Mouse (Mus musculus) embryonic facial prominence, embryonic 11.5 days (tissue): ENCODE data around the gene Sult1a1. TPM values are rescaled to one million over a fixed set of nuclear protein-coding genes. Genes with fewer than 3 reads are reported as not detected.

Experiments
- ATAC-seq: fragments of 200-750 bp; cut with Nextera tagmentation; replicated peaks from 2 replicates; pipeline ENCODE4 v1.8.0; 2017; ENCODE audit warnings: low read depth; ENCODE audit not compliant: insufficient number of reproducible peaks, low FRiP score, low TSS enrichment
- DNase-seq: peaks from one replicate; pipeline ENCODE4 v3.0.0-alpha.2; 2015; ENCODE audit warnings: low spot score
- H3K27ac ChIP-seq: fragments of 300-500 bp; sonication (generic); replicated peaks from 2 replicates; pipeline ENCODE4 v1.5.1; 2014; ENCODE audit warnings: mild to moderate bottlenecking, low read depth, low read length, control low read depth
- H3K27me3 ChIP-seq: fragments of 300-500 bp; sonication (generic); 2 replicates; pipeline ENCODE4 v1.6.1; 2014; ENCODE audit warnings: mild to moderate bottlenecking, low read length, moderate library complexity, mixed read lengths; ENCODE audit not compliant: control insufficient read depth, insufficient read depth
- H3K36me3 ChIP-seq: fragments of 300-500 bp; sonication (generic); replicated peaks from 2 replicates; pipeline ENCODE4 v1.6.1; 2014; ENCODE audit warnings: low read depth, mild to moderate bottlenecking, low read length, moderate library complexity, mixed read lengths; ENCODE audit not compliant: control insufficient read depth, insufficient read depth
- H3K4me1 ChIP-seq: fragments of 300-500 bp; sonication (generic); 2 replicates; pipeline ENCODE4 v1.6.1; 2014; ENCODE audit warnings: low read length, mixed read lengths; ENCODE audit not compliant: control insufficient read depth, insufficient read depth
- H3K4me2 ChIP-seq: fragments of 300-500 bp; sonication (generic); 2 replicates; pipeline ENCODE4 v1.6.1; 2014; ENCODE audit warnings: low read depth, mild to moderate bottlenecking, control low read depth, low read length, moderate library complexity
- H3K4me3 ChIP-seq: fragments of 300-500 bp; sonication (generic); 2 replicates; pipeline ENCODE4 v1.5.1; 2014; ENCODE audit warnings: low read depth, low read length, control low read depth
- H3K9ac ChIP-seq: fragments of 300-500 bp; sonication (generic); replicated peaks from 2 replicates; pipeline ENCODE4 v1.6.1; 2014; ENCODE audit warnings: mild to moderate bottlenecking, control low read depth, low read length
- H3K9me3 ChIP-seq: fragments of 300-500 bp; sonication (generic); replicated peaks from 2 replicates; pipeline ENCODE4 v1.6.1; 2016; ENCODE audit warnings: mild to moderate bottlenecking, low read length, inconsistent platforms, mixed read lengths; ENCODE audit not compliant: control insufficient read depth
- WGBS: fragments of 180-500 bp; shearing (Covaris S2); extraction: QIAGEN DNeasy Blood & Tissue Kit; methylation state at CpG from one replicate; pipeline ENCODE4 v1.1.7; 2014; 5-methylcytosine and 5-hydroxymethylcytosine counted together
- polyA plus RNA-seq: library from polyadenylated mRNA; unstranded; fragments of >200 nt; fragmentation: Nextera tagmentation; extraction: Ambion mirVana; gene quantifications from 2 replicates; pipeline ENCODE4 v1.2.1, GENCODE M21; 2014

The Sult1a1 gene
- 0.15 and 0.70 TPM in 2 replicates for polyA plus RNA-seq

- ATAC-seq, result no peak
- H3K27ac ChIP-seq, result no peak within 1 kb of the TSS
- no peak within 1 kb of the TSS for H3K4me2 ChIP-seq
- H3K9me3 ChIP-seq, result no peaks in the 10 kb centered on the region
- no peak within 1 kb of the TSS for H3K9ac ChIP-seq
- H3K4me3 ChIP-seq, result no peak within 1 kb of the TSS
- H3K4me1 ChIP-seq, result no peaks in the 10 kb centered on the region
- 77% methylated on average over 1 of the region's 1 CpGs for WGBS
- no peaks in the 10 kb centered on the region for H3K27me3 ChIP-seq
- H3K36me3 ChIP-seq, result 0 out of 2 replicates have a peak, but pooled peaks cover 4% of the 10 kb centered on the region
- no peak for DNase-seq
Observed at GRCm38 (mm10) chr7:126676207-126676606, at the start of gene Sult1a1. TSS of gene Sult1a1 (minus strand) at chr7:126676432.

GRCm38 (mm10) chr7:126725667-126726066 lies 49.4 kb upstream of the Sult1a1 start:
- ATAC-seq (no peak), DNase-seq (no peak)
- Histone ChIP-seq H3K27ac (no peak overlapping the region), H3K9ac (no peak overlapping the region), H3K4me1 (no peaks in the 10 kb centered on the region), H3K27me3 (no peaks in the 10 kb centered on the region), H3K9me3 (no peaks in the 10 kb centered on the region), H3K36me3 (no peaks in the 10 kb centered on the region), H3K4me2 (no peak overlapping the region), H3K4me3 (no peak overlapping the region)
- 84% methylated on average over 5 of the region's 5 CpGs for WGBS

- H3K4me1 ChIP-seq, result no peaks in the 10 kb centered on the region
- ATAC-seq, result no peak
- no peak overlapping the region for H3K4me3 ChIP-seq
- no peaks in the 10 kb centered on the region for H3K27me3 ChIP-seq
- DNase-seq, result no peak
- 75% methylated on average over 3 of the region's 3 CpGs for WGBS
- H3K36me3 ChIP-seq, result no peaks in the 10 kb centered on the region
- no peaks in the 10 kb centered on the region for H3K9me3 ChIP-seq
- H3K9ac ChIP-seq, result no peak overlapping the region
- no peak overlapping the region for H3K27ac ChIP-seq
- H3K4me2 ChIP-seq, result no peak overlapping the region
Observed at GRCm38 (mm10) chr7:126725077-126725476, 48.8 kb upstream of the Sult1a1 start.

DNA sequence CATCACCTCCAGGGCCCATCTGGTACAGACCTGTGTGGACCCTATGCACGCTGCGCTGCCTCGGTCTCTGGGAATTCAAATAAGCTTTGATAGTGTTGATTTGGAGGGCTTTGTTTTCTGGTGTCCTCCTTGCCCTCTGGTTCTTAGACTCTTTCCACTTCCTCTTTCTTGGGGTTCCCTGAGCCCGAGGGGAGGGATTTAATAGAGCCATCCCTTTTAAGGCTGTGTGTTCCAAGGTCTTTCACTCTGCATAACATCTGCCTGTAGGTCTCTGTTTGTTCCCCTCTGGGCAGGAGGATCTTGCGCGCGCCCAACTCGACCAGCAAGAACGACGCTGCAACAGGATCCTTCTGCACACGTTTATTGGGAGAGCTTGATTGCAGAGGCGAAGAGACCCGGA lies 45.4 kb upstream of the Sult1a1 start:
- H3K4me1 ChIP-seq, result no peaks in the 10 kb centered on the region
- no peak overlapping the region for H3K4me3 ChIP-seq
- H3K9me3 ChIP-seq, result no peaks in the 10 kb centered on the region
- DNase-seq (no peak), ATAC-seq (no peak)
- no peak overlapping the region for H3K27ac ChIP-seq
- 91% methylated on average over 13 of the region's 13 CpGs for WGBS
- H3K9ac ChIP-seq, result no peak overlapping the region
- H3K36me3 ChIP-seq, result no peaks in the 10 kb centered on the region
- H3K4me2 ChIP-seq, result no peak overlapping the region
- no peaks in the 10 kb centered on the region for H3K27me3 ChIP-seq

DNA sequence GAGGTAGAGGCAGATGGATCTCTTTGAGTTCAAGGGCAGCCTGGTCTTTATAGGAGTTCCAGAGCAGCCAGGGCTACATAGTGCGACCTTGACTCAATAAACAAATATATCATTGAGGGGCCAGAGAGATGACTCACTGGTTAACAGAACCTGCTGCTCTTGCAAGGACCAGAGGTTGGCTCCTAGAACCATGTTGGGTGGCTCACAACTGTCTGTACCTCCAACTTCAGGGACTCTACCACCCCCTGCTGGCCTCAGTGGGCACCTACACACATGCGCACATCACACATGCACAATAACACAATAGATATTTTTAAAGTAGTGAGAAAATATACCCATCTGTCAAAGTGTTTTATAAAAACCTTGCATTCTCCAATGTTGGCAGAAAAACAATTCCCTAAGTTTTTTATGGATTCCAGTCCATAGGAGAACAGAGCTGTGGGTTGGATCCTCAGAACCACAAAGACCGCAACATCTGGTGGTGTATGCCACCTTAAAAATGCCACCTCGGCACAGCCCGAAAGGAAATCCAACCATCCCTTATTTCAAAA lies 42.6 kb upstream of the Sult1a1 start:
- H3K4me2 ChIP-seq, result no peak overlapping the region
- no peak overlapping the region for H3K9ac ChIP-seq
- ATAC-seq (no peak), DNase-seq (no peak)
- no peaks in the 10 kb centered on the region for H3K9me3 ChIP-seq
- H3K27ac ChIP-seq, result no peak overlapping the region
- no peaks in the 10 kb centered on the region for H3K27me3 ChIP-seq
- H3K4me1 ChIP-seq, result no peaks in the 10 kb centered on the region
- no peak overlapping the region for H3K4me3 ChIP-seq
- WGBS, result 94% methylated on average over 5 of the region's 5 CpGs
- H3K36me3 ChIP-seq, result no peaks in the 10 kb centered on the region

GRCm38 (mm10) chr7:126717566-126717965 lies 41.3 kb upstream of the Sult1a1 start:
- Histone ChIP-seq H3K9me3 (no peaks in the 10 kb centered on the region), H3K4me3 (no peak overlapping the region), H3K36me3 (no peaks in the 10 kb centered on the region), H3K4me1 (no peaks in the 10 kb centered on the region), H3K27ac (no peak overlapping the region), H3K4me2 (no peak overlapping the region), H3K9ac (no peak overlapping the region), H3K27me3 (no peaks in the 10 kb centered on the region)
- no peak for ATAC-seq
- DNase-seq, result no peak
- 87% methylated on average over 3 of the region's 3 CpGs for WGBS

GRCm38 (mm10) chr7:126715679-126716078 lies 39.4 kb upstream of the Sult1a1 start:
- Histone ChIP-seq H3K4me2 (no peak overlapping the region), H3K27me3 (no peaks in the 10 kb centered on the region), H3K9me3 (no peaks in the 10 kb centered on the region), H3K9ac (no peak overlapping the region), H3K4me3 (no peak overlapping the region), H3K4me1 (no peaks in the 10 kb centered on the region), H3K27ac (no peak overlapping the region), H3K36me3 (no peaks in the 10 kb centered on the region)
- 79% methylated on average over 4 of the region's 4 CpGs for WGBS
- DNase-seq (no peak), ATAC-seq (no peak)

DNA sequence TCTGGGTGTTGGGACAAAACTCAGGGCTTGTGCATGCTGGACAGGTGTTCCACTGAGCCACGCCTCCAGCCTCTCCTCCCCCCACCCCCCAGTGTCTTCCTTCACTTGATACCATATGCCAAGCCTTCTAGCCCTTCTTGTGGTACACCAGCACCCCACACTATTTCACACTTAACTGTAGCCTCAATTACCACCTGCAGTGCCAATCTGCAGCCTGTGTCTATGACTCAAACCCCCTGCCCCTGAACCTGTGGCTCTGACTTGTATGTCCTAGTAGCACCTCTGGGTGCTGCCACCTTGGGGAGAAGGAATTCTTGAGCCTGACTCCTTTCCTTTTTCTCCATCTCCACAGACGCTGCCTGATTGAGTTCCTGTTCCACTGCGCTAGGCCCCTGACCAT lies 35.7 kb upstream of the Sult1a1 start:
- Histone ChIP-seq H3K4me2 (no peak overlapping the region), H3K27me3 (no peaks in the 10 kb centered on the region), H3K9ac (no peak overlapping the region), H3K4me3 (no peak overlapping the region), H3K4me1 (no peaks in the 10 kb centered on the region), H3K9me3 (no peaks in the 10 kb centered on the region), H3K27ac (no peak overlapping the region), H3K36me3 (no peaks in the 10 kb centered on the region)
- ATAC-seq (no peak), DNase-seq (no peak)
- 78% methylated on average over 3 of the region's 3 CpGs for WGBS
